Comparison of ENCODE assay signal across 11 mouse cellular contexts in the genomic region with DNA sequence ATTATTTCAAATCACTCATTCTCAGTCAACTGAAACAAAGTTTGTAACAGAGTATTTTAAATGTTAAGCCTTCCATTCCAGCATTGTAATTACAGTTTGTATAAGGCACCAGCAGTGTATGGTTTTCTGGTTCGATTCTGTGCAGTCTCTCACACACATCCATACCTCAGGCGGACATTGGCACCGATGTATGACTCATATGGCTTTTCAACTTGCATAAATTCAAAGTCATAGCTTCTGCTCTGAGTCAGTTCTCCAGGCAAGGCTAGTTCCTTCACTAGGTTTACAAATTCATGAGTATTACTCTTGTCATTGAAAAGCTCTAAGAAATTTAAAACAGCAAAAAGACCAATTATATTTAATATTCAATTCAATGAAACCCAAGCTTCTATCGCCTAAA. TPM values are rescaled to one million over a fixed set of nuclear protein-coding genes. Genes with fewer than 3 reads are reported as not detected.
"Had no signal": no experiment of that assay in that cellular context is flagged by ENCODE, and none has a peak within 500 bp of the region (broad histone marks: within the 10 kb centered on the region; RNA-seq: fewer than 3 reads in every experiment).

No protein-coding gene starts in this region.

- DNase-seq: lung, adult 18-20 months; lung, embryonic 14.5 days; lung, postnatal 10 days; lung, postnatal 4 days; midbrain, embryonic 14.5 days; right cerebral cortex, postnatal 14 days; thymus, adult 2 months; thymus, postnatal 25 days; thymus, postnatal 4 days had no signal

RNA-seq across cellular contexts. Expression of a gene that starts 20.4 kb away (rescaled TPM):
- total RNA-seq: megakaryocyte, adult 5-6 weeks had no signal

RNA-seq across cellular contexts. Expression of a gene that starts 47.4 kb away (rescaled TPM):
- total RNA-seq: megakaryocyte, adult 5-6 weeks; megakaryocyte-erythroid progenitor cell, adult 5-6 weeks had no signal
